Mouse (Mus musculus): ENCODE data around the gene Cdh11. TPM values are rescaled to one million over a fixed set of nuclear protein-coding genes. Genes with fewer than 3 reads are reported as not detected.

Gene Cdh11
- total RNA-seq, 1 experiment = 2.8 TPM

- H3K4me1 ChIP-seq (ENCODE audit: control insufficient read depth in 2 of 2, insufficient read depth in 2 of 2, low read length in 2 of 2, poor library complexity in 1 of 2) = no peaks in the 10 kb centered on the region
- TF ChIP-seq ZC3H11A (IDR thresholded peaks at IDR 0.05; ENCODE audit: borderline replicate concordance, low read depth, low read length) (no peak), HCFC1 (IDR thresholded peaks at IDR 0.05; ENCODE audit: borderline replicate concordance, insufficient read depth, low read length) (no peak), MAFK (IDR thresholded peaks at IDR 0.05; ENCODE audit: insufficient read depth, low read depth, low read length) (no peak), CHD2 (IDR thresholded peaks at IDR 0.05; ENCODE audit: low read depth, low read length) (no peak), ZNF384 (IDR thresholded peaks at IDR 0.05; ENCODE audit: low read depth, low read length) (no peak)
- H3K9me3 ChIP-seq (ENCODE audit: control insufficient read depth, insufficient read depth, low read depth, low read length) = no peaks in the 10 kb centered on the region
- no peak overlapping the region for H3K4me3 ChIP-seq (ENCODE audit: insufficient read depth in 1 of 2, low read depth in 1 of 2, low read length in 2 of 2, poor library complexity in 1 of 2, severe bottlenecking in 1 of 2)
- H3K36me3 ChIP-seq (ENCODE audit: control insufficient read depth, insufficient read depth, low read length, poor library complexity, severe bottlenecking) = no peaks in the 10 kb centered on the region
- in situ Hi-C loops (cut with MboI; ENCODE audit: low sequenced_read_pairs in 2 of 2, unreplicated experiment in 2 of 2) = no loop called here
- no peak for DNase-seq (ENCODE audit: low read depth, low spot score)
- no peak overlapping the region for H3K27ac ChIP-seq (ENCODE audit: insufficient read depth, low read depth, low read length, poor library complexity, severe bottlenecking)
- no peak overlapping the region for H3K9ac ChIP-seq (ENCODE audit: insufficient read depth, low read depth, low read length, poor library complexity, severe bottlenecking)
Observed at GRCm38 (mm10) chr8:102734419-102734818, 51.0 kb downstream of the Cdh11 start.

- DNase-seq (ENCODE audit: low read depth, low spot score) = no peak
- in situ Hi-C loops (cut with MboI; ENCODE audit: low sequenced_read_pairs in 2 of 2, unreplicated experiment in 2 of 2) = no loop called here
Observed at GRCm38 (mm10) chr8:102726206-102726935, 59.1 kb downstream of the Cdh11 start.

GRCm38 (mm10) chr8:102725496-102725895 is 59.9 kb downstream of the Cdh11 start:
- H3K4me1 ChIP-seq (ENCODE audit: control insufficient read depth in 2 of 2, insufficient read depth in 2 of 2, low read length in 2 of 2, poor library complexity in 1 of 2) = no peaks in the 10 kb centered on the region
- in situ Hi-C loops (cut with MboI; ENCODE audit: low sequenced_read_pairs in 2 of 2, unreplicated experiment in 2 of 2) = no loop called here
- H3K9ac ChIP-seq (ENCODE audit: insufficient read depth, low read depth, low read length, poor library complexity, severe bottlenecking) = no peak overlapping the region
- no peak for TF ChIP-seq CHD2 (IDR thresholded peaks at IDR 0.05; ENCODE audit: low read depth, low read length)
- TF ChIP-seq MAFK (IDR thresholded peaks at IDR 0.05; ENCODE audit: insufficient read depth, low read depth, low read length) = no peak
- TF ChIP-seq ZNF384 (IDR thresholded peaks at IDR 0.05; ENCODE audit: low read depth, low read length) = no peak
- no peak for TF ChIP-seq ZC3H11A (IDR thresholded peaks at IDR 0.05; ENCODE audit: borderline replicate concordance, low read depth, low read length)
- TF ChIP-seq HCFC1 (IDR thresholded peaks at IDR 0.05; ENCODE audit: borderline replicate concordance, insufficient read depth, low read length) = no peak
- no peak overlapping the region for H3K4me3 ChIP-seq (ENCODE audit: insufficient read depth in 1 of 2, low read depth in 1 of 2, low read length in 2 of 2, poor library complexity in 1 of 2, severe bottlenecking in 1 of 2)
- DNase-seq (ENCODE audit: low read depth, low spot score) = no peak
- no peaks in the 10 kb centered on the region for H3K36me3 ChIP-seq (ENCODE audit: control insufficient read depth, insufficient read depth, low read length, poor library complexity, severe bottlenecking)
- no peak overlapping the region for H3K27ac ChIP-seq (ENCODE audit: insufficient read depth, low read depth, low read length, poor library complexity, severe bottlenecking)
- no peaks in the 10 kb centered on the region for H3K9me3 ChIP-seq (ENCODE audit: control insufficient read depth, insufficient read depth, low read depth, low read length)

More at GRCm38 (mm10) chr8:102726206-102726935, 59.1 kb downstream of the Cdh11 start:
- Histone ChIP-seq H3K4me1 (ENCODE audit: control insufficient read depth in 2 of 2, insufficient read depth in 2 of 2, low read length in 2 of 2, poor library complexity in 1 of 2) (no peaks in the 10 kb centered on the region), H3K36me3 (ENCODE audit: control insufficient read depth, insufficient read depth, low read length, poor library complexity, severe bottlenecking) (no peaks in the 10 kb centered on the region), H3K9ac (ENCODE audit: insufficient read depth, low read depth, low read length, poor library complexity, severe bottlenecking) (no peak overlapping the region), H3K4me3 (ENCODE audit: insufficient read depth in 1 of 2, low read depth in 1 of 2, low read length in 2 of 2, poor library complexity in 1 of 2, severe bottlenecking in 1 of 2) (no peak overlapping the region), H3K9me3 (ENCODE audit: control insufficient read depth, insufficient read depth, low read depth, low read length) (no peaks in the 10 kb centered on the region), H3K27ac (ENCODE audit: insufficient read depth, low read depth, low read length, poor library complexity, severe bottlenecking) (no peak overlapping the region)
- TF ChIP-seq HCFC1 (IDR thresholded peaks at IDR 0.05; ENCODE audit: borderline replicate concordance, insufficient read depth, low read length) = no peak
- TF ChIP-seq ZNF384 (IDR thresholded peaks at IDR 0.05; ENCODE audit: low read depth, low read length) = no peak
- TF ChIP-seq ZC3H11A (IDR thresholded peaks at IDR 0.05; ENCODE audit: borderline replicate concordance, low read depth, low read length) = no peak
- TF ChIP-seq MAFK (IDR thresholded peaks at IDR 0.05; ENCODE audit: insufficient read depth, low read depth, low read length) = no peak
- no peak for TF ChIP-seq CHD2 (IDR thresholded peaks at IDR 0.05; ENCODE audit: low read depth, low read length)

- no peak for DNase-seq (ENCODE audit: low read depth, low spot score)
- H3K4me1 ChIP-seq (ENCODE audit: control insufficient read depth in 2 of 2, insufficient read depth in 2 of 2, low read length in 2 of 2, poor library complexity in 1 of 2) = no peaks in the 10 kb centered on the region
- no peak overlapping the region for H3K4me3 ChIP-seq (ENCODE audit: insufficient read depth in 1 of 2, low read depth in 1 of 2, low read length in 2 of 2, poor library complexity in 1 of 2, severe bottlenecking in 1 of 2)
- no peaks in the 10 kb centered on the region for H3K36me3 ChIP-seq (ENCODE audit: control insufficient read depth, insufficient read depth, low read length, poor library complexity, severe bottlenecking)
- no peak overlapping the region for H3K9ac ChIP-seq (ENCODE audit: insufficient read depth, low read depth, low read length, poor library complexity, severe bottlenecking)
- H3K9me3 ChIP-seq (ENCODE audit: control insufficient read depth, insufficient read depth, low read depth, low read length) = no peaks in the 10 kb centered on the region
- H3K27ac ChIP-seq (ENCODE audit: insufficient read depth, low read depth, low read length, poor library complexity, severe bottlenecking) = no peak overlapping the region
- TF ChIP-seq CHD2 (IDR thresholded peaks at IDR 0.05; ENCODE audit: low read depth, low read length) (no peak), ZC3H11A (IDR thresholded peaks at IDR 0.05; ENCODE audit: borderline replicate concordance, low read depth, low read length) (no peak), HCFC1 (IDR thresholded peaks at IDR 0.05; ENCODE audit: borderline replicate concordance, insufficient read depth, low read length) (no peak), ZNF384 (IDR thresholded peaks at IDR 0.05; ENCODE audit: low read depth, low read length) (no peak), MAFK (IDR thresholded peaks at IDR 0.05; ENCODE audit: insufficient read depth, low read depth, low read length) (no peak)
- in situ Hi-C loops (cut with MboI; ENCODE audit: low sequenced_read_pairs in 2 of 2, unreplicated experiment in 2 of 2) = no loop called here
Observed at GRCm38 (mm10) chr8:102715956-102716355, 69.5 kb downstream of the Cdh11 start.
